Mouse (Mus musculus) bone marrow macrophage, adult 2 months (primary cell): ENCODE data around the gene Grk6.

Source experiments
- CTCF ChIP-seq: IDR thresholded peaks from 2 replicates; pipeline ENCODE4 v1.5.1; 2012; ENCODE audit warnings: low read depth, mild to moderate bottlenecking, low read length, moderate library complexity
- POLR2A ChIP-seq: IDR thresholded peaks from 2 replicates; pipeline ENCODE4 v1.6.1; 2012; ENCODE audit warnings: mild to moderate bottlenecking, low read depth, low read length, borderline replicate concordance

DNA sequence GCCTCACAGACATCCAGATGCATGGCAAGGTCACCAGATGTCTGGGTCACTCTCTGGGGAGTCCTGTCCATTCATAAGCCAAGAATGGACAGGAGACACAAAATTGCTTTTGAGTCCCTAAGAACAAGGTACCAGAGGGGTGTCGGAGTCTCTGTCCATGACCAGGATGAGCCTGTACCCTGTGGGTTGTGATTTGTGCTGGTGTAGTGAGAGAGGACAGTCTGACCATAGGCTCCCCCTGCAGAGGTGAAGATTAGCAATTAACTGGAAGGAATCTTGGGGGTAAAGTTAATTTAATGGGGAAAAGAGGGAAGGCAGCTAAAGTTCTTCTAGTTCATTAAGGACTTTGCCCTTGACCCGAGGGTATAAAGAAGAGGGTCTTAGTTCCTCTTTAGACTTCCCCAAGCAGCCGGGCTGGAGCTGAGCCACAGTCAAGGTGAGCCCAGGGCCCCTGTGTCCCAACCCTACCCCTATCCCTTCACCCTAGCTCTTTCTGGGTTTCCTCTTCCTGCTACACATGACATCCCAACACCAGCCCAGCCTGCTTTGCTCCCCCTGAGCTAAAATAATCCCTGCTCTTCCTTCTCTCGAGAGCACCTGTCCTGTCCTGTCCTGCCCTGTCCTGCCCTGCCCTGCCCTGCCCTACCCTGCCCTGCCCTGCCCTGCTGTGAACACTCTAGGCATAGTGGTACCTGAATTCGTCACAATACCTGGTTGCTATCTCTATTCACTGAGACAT lies 45.4 kb upstream of the Grk6 start:
- no peak for TF ChIP-seq POLR2A
- TF ChIP-seq CTCF = no peak
